Mouse (Mus musculus) retina, embryonic 14.5 days (tissue): ENCODE data around the gene Mmd.
A peak's percentile ranks its signal among the peaks of the same experiment; 100 is the strongest.
"Not testable (repeated sequence)": the region's sequence is repeated elsewhere in the genome, so short reads cannot be mapped to it uniquely, and the experiment has no call there.

Source experiments
- DNase-seq: peaks from one replicate; pipeline ENCODE4 v3.0.0-alpha.2; 2015; ENCODE audit warnings: low spot score

The Mmd gene

DNA sequence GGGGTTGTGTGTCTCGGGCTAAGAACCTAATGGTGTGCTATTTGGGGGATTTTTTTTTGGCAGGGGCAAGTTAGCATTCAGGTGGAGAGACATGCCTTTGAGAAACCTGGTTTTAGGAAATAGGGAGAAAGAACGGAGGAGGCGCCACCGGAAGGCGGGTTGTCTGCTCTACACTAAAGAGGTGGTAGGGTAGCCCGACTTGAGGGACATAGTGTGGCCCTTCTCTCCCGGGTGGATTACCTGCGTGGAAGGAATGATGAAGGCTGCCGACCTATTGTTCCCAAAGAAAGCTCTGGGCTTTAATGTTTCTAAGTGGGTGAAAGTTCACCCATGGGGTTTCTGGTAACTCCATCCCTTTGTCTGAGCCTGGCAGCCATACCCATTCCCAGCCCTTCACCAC is 933 bp downstream of the Mmd start:
- DNase-seq: peak; percentile 10

DNA sequence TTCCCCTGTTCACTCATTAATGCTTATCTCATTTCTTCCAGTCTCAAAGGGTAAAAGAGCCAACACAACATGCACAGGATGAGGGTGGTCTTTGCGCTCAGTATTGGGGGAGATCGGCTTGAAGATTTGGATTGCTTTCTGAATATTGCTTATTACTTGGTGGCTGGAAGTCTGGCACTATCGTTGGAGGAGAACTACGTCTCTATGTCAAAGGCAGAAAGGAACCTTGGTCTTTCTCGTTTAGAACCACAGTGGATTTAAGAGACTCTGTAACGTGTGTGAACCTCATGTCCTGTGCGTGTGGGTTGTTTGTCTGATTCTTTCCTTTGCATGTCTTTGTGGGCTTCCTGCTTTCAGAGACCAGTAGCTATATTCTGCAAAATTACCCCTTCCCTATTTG is 1.5 kb downstream of the Mmd start:
- no peak for DNase-seq

DNA sequence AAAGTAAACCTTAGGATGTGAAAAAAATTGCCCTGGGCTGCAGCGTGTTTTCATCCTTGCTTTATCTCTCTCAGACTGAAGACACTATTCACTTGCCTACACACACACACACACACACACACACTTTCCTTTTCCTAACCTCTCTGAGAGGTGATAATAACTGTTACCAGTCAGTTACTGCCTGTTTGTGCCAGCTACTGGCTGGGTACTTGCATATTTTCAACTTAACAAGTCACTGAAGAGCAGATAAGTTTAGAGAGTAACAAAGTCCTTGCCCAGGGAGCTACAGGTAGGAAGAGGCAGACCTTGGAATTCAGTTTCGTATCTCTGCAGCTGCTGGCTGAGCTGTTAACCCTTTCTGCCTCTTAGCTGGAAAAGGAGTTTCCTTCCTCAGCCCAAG is 2.7 kb downstream of the Mmd start:
- DNase-seq: no peak

DNA sequence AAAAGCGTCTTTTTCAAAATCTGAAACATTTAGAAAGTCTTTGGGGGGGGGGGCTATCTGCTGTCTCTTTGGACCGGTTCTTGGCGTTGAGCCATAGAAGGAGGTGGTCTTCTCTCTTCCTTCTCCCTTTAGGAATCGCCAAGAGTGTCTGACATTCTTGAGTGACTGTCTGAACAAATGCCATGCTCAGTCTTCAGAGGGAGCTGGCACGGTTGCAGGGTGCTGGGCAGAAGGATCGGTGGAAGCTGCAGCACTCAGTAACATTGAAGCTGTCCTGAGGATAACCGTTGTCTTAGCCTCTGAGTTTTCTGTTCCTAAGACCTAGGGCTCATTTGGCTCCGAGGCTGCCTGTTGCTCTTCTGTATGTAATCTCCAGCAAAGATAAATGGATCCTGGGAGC is 3.1 kb downstream of the Mmd start:
- DNase-seq: no peak

DNA sequence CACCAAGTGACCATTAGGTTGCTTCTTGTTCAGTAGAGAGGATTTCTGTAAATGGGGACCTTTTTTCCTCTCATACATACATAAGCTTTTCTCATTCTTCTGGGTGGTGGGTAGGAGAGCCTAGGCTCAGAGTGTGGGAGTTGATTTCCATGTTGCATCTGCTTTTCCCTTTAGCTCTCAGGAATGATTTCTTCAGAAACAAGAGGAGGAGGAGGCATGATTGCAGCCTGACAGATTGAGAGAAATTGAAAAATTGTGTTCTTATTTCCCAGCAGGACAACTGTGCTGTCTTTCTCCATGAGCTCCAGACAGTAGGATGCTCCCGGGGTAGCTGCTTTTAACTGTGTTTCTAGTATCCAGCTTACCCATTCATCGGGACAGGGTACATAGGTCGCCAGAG is 5.3 kb downstream of the Mmd start:
- no peak for DNase-seq

DNA sequence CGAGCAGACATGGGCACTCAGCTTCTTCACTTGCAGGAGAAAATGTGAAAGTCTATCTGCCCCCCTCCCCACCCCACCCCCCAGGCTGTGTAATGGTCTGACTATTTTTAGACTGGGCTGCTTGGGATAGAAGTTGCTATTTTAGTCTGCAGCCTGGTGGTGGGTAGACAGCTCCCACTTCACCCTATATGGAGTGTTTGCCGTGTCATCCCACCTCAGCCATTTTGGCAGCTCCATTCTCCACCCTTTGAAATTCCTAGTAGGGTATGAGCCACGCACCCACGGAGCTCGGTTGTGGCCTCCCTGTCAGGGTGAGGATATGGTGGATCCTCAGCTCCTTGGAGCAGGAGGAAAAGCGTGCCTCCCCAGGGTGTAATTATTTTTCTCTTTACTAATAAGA is 6.4 kb downstream of the Mmd start:
- no peak for DNase-seq

DNA sequence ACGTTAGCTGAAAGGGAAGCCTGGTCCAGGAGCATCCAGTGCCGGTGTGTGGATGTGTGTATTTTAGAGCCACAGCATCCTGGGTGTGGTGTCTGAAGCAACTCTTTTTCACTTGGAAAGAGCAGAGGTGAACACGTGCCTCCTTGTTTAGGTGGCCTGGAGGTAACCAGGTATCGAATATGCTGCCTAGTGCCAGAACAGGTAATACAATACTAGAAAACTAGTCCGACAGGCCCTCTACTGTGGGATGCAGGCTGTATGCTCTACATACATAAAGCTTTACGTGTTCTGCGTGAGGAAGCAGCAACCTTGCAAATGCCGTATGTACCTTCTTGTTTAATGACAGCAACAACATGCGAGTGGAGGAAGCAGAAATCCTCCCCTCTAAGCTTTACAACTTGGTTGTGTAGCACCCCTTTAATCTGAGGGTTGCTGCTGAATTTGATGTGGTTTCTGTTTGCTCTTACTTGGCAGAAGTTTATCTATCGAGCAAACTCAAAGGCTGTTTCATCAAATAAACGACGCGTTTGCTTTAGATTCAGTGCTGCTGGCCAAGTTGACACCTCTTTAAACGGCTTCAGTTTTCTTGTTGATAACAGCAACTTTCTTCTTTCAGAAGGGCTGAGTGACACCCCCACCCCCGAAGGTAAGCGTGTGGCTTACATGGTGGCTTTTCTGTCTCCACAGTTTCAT is 7.7 kb downstream of the Mmd start:
- no peak for DNase-seq

DNA sequence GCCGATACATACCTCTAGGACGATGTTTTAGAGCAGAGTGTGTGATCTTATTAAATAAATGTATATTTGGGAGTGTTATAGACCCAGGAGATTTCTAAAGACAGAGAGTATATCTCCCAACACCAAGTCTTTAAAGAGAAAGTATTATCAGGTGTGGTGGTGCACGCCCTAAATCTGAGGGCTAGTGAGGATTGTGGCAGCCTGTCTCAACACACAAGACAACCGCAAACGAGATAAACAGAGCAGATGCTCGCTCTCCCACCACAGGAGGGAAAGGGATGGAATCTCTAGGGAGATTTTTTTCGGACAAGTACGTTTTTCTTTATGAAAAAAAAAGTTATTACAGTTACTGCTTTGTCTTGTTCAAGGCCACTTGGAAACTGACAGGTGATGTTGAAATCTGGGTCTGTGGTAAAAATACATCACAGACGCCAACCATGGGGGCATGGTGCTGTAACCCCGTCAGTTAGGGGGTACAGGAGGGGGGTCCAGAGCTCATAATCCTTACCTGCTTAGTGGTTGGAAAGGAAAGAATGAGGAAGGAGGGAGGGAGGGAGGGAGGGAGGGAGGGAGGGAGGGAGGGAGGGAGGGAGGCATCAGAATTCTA is 9.2 kb downstream of the Mmd start:
- DNase-seq: no peak

DNA sequence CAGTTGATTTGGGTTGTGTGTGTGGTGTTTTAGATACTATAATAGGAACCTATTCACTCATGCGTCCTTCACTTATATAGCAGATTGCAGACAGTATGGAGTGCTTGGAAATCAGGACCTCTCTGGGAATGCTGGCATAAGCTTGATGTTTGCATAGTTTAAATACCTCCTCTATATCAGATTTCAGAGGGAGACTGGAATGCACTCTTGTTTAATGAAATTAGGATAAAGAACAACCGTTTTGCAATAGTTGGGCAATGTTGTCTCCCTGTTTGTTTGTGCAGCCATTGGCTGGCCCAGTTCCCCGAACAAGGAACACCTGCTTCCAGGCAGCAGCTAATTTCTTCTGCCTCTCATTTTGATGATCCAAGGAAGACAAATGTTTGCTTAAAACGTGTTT is 9.8 kb downstream of the Mmd start:
- DNase-seq: no peak

DNA sequence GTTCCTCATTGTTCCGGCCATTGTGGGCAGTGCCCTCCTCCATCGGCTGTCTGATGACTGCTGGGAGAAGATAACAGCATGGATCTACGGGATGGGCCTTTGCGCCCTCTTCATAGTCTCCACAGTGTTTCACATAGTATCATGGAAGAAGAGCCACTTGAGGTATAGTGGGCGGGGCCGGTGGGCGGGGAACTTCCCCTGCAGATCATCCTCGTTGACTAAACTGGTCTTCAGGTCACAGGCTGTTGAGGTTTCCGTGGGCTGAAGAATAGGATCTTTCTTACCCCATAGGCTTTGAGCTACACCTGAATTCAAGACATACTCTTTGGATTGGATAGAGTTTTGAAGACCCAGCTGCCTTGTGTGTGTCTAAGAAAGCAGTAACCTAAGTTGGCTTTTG is 10.6 kb downstream of the Mmd start:
- DNase-seq: no peak

DNA sequence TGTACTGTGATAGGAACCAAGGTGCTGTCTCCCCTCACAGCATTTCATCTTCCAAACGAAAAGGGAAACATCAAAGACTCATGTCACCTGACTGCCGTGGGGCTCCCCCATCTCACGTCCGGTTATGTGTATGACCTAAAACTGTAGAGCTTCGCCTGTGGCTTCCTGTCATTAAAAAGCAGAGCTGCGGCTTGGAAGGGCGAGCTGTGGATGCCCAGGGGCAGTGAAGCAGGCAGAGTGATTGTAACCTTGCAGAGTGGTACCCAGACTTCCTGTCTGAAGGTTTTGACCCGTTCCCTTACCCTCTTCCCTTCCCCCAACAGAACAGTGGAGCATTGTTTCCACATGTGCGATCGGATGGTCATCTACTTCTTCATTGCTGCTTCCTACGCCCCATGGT is 14.9 kb downstream of the Mmd start:
- no peak for DNase-seq

DNA sequence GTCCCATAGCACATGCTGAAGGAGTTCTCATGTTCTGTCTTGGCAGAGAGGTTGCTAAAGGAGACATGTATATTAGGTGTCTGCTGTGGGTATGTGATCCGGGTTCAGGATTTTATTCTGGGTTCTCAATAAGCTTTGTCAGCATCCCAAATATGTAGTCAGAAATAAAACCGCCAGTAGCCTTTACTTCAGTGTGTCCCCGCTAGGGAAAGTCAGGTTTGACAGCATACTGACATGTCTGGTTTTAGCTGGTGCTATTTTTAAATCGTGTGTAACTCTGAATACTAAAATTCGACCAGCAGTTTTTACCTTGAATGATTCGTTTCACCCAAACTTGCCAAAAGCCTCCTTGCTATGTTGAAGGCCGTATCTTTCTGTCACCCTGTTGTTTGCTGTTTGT is 16.3 kb downstream of the Mmd start:
- DNase-seq: no peak

DNA sequence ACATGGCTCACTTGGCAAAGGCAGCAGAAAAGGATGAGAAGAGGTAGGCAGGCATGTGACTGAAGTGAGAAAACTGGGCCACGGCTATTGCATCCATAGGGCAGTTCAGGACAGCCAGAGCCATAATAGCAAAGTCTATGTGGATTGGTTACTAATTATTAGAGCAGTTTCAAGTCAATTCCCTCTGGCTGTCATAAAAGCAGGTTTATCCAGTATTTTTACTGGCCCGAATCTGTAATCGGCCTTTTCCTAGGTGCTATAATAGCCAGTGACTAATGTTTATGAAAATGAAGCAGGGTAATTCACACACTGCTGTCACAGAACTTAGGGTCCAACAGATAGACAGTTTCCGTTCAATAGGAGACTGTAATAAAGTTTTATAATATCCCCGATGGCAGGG is 19.7 kb downstream of the Mmd start:
- DNase-seq: no peak

DNA sequence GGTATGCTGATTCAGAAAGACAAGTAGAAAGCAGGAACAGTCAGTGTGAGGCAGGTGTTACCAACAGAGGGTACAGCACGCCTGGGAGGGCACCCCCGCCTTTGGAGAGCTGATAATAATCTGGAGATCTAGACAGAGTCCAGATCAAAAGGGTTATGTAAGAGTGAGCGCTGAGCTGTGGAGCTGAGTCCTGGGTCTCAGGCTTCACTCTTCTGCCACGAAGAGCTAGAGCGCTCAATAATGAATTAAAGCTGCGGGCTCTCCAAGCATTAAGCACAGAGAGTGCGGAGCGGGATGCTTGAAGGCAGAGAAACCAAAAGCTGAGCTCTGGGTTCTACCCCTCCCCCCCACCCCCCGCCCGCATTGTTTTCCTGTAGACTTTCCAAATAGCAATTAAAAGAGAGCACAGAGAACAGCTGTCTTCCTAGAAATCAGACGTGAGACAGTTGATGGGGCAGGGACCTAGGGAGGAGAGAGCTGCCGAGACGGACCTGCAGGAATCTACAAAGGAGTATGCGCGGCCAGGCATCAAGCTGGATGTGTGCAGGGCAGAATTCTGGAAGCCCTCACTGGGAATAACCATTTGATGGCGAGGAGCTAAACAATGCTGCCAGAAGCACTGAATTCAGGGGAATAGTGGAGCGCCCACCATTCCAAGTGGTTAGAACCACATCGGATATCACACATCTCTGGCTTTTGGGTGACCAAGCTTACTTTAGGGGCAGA is 20.3 kb downstream of the Mmd start:
- DNase-seq: no peak

DNA sequence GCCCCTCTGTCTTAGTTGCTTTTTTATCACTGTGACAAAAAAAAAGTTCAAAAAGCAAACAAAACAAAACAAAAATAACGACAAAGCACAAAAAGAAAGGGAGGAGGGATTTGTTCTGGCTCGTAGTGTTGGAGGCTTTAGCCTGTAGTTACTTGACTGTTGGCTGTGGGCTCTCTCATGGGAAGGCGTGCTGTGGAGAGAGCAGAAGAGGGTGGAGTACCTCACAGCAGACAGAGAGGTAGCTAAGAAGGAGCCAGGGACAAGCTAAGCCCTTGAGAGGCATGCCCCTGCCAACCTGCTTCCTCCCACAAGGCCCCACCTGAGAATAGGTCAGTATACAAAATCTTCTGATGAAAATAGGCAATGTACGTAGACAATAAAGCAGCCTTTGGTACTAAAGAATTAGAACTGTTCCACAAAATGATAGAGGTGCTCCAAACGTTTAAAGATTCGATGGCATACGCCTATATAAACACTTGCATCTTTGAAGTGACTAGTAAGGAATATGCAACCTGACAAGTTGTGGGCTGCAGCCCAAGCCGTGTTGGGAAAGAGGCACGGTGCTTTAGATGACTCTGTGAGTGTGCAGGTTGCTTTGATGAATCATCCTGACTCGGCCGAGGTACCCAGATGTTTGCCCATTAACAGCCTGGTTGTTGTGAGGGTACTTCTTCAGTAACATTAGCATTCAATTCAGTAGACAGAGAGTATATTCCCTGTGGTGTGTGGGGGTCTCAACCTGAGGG is 21.0 kb downstream of the Mmd start:
- no peak for DNase-seq

DNA sequence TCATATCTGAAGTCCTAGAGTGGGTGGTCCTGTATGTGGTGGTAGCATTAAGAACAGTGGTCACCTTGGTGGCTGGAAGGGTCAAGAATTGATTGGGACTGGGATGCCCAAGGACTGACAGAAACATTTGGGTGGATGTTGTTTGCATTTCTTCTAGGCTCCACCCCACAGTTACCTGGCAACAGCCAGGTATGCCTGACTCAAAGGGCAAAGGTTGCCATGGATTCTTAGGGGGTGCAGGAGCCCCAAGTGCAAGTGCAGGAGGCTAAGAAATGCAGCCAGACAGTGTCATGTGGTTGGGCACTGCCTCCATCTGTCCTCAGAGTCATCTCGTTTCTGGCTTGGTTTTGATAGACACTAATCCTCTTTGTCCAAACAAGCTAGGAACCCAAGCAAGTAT is 24.9 kb downstream of the Mmd start:
- DNase-seq: no peak

DNA sequence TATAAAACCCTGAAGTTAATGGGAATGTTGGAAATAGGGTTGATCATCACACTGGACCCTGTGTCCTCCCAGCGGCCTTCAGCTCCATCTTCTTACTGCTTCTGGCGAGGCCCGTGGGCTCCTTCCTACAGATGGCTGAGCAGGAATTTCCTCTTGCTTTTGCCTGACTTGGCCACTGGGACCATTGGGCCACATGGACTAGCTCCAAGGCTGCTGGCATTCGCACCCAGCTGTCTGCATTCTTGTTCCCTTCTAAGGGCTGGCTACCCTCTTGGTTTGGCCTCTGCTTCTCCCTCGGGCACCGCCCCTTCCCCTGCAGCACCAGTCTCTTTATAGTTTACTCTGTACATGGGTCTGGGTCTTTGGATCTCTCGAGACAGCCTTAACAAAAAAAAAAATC is 26.4 kb downstream of the Mmd start:
- no peak for DNase-seq

DNA sequence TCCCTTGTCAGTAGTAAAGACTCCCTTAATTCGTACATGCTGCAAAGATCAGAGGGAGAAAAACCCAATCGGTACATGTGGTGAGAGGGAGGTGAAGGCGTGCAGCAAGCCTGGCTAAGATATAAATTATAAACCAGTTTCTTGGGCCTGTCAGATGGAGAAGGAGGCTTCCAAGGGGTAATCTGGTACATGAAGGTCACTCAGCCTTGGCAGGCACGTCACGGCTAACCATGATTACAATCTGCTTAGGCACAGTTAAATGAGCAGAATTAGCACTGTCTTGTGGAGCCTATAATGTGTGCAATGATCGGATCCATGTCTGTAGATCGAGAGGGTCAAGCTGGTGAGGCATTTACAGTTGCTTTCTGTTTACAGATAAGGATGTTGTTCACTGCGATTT is 26.9 kb downstream of the Mmd start:
- no peak for DNase-seq

DNA sequence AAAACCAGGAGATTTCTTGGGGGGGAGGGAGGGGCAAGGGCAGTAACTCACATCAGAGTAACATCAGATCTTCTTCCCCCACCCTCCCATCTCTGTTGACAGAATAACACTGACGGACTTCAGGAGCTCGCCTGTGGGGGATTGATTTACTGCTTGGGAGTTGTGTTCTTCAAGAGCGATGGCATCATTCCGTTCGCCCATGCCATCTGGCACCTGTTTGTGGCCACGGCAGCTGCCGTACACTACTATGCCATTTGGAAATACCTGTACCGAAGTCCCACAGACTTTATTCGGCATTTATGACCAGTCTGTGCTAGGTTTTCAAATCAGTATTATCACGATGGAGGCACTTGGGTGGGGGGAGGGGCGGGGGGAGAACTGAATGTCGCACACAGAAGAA is 27.3 kb downstream of the Mmd start:
- DNase-seq: no peak

DNA sequence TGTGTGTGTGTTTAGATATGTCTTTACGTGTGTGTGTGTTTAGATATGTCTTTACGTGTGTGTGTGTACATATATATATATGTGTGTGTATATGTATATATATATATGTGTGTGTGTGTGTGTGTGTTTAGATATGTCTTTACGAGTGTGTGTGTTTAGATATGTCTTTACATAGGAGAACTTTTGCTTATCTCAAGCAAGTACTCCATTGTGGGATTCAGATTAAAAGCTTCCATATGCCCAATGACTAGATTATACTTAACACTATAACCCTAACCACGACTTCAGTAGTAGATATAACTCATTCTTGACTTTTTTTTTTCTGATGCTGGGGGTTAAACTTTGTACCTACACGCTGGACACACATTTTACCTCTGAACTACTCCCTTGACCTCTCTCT is 30.8 kb downstream of the Mmd start:
- no peak for DNase-seq

DNA sequence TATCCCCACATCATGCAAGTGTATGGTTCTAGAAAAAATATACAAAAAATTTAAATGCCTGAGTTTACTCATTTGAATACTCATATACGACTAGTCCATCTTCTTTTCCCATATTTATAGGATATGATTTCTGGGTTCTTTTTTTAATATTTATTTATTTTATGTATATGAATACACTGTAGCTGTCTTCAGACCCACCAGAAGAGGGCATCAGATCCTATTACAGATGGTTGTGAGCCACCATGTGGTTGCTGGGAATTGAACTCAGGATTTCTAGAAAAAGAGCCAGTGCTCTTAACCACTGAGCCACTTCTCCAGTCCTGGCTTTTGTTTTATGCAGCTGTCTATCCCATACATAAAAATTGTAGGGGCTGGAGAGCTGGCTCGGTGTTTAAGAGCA is 32.7 kb downstream of the Mmd start:
- not testable (repeated sequence) for DNase-seq

DNA sequence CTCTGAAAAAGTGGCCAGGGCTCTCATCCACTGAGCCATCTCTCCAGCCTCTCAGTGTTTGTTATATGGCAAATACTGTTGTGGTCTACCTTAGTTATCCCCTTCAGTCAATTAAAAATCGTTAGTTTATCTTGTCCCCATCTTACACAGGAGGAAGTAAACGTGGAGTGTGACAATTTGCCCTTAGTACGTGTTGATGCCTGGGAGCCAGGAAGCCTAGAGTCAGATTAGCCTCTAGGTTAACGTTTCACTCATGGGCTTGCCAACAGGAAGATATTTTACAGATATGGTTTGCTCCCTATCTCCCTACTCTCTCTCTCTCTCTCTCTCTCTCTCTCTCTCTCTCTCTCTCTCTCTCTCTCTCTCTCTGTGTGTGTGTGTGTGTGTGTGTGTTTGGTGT is 33.9 kb downstream of the Mmd start:
- DNase-seq: no peak

DNA sequence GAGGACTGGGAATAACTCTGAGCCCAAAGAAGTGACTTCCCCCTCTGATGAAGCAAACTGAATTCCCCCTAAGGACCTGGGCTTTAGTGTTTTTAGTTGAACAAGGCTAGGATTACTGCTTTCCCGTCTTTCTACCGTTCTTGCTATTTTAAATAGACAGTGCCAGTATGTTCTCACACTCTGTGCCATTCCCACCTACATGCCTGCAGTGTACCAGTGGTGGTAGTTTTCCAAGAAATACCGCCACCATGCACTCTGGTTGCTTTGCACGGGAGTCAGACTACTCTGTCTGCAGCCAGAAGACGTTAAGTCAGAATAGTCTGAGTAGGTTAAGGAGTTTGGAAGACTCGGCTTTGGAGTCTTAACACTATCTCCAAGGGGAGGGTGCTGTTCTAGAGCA is 34.3 kb downstream of the Mmd start:
- no peak for DNase-seq
